Mouse (Mus musculus) embryonic facial prominence, embryonic 11.5 days (tissue): Measurements from ENCODE around the gene Spen. TPM values are rescaled to one million over a fixed set of nuclear protein-coding genes. Genes with fewer than 3 reads are reported as not detected.

ENCODE experiments used
- ATAC-seq: fragments of 200-750 bp; cut with Nextera tagmentation; replicated peaks from 2 replicates; pipeline ENCODE4 v1.8.0; 2017; ENCODE audit warnings: low read depth; ENCODE audit not compliant: insufficient number of reproducible peaks, low FRiP score, low TSS enrichment
- DNase-seq: peaks from one replicate; pipeline ENCODE4 v3.0.0-alpha.2; 2015; ENCODE audit warnings: low spot score
- H3K27ac ChIP-seq: fragments of 300-500 bp; sonication (generic); replicated peaks from 2 replicates; pipeline ENCODE4 v1.5.1; 2014; ENCODE audit warnings: mild to moderate bottlenecking, low read depth, low read length, control low read depth
- H3K27me3 ChIP-seq: fragments of 300-500 bp; sonication (generic); 2 replicates; pipeline ENCODE4 v1.6.1; 2014; ENCODE audit warnings: mild to moderate bottlenecking, low read length, moderate library complexity, mixed read lengths; ENCODE audit not compliant: control insufficient read depth, insufficient read depth
- H3K36me3 ChIP-seq: fragments of 300-500 bp; sonication (generic); replicated peaks from 2 replicates; pipeline ENCODE4 v1.6.1; 2014; ENCODE audit warnings: low read depth, mild to moderate bottlenecking, low read length, moderate library complexity, mixed read lengths; ENCODE audit not compliant: control insufficient read depth, insufficient read depth
- H3K4me1 ChIP-seq: fragments of 300-500 bp; sonication (generic); 2 replicates; pipeline ENCODE4 v1.6.1; 2014; ENCODE audit warnings: low read length, mixed read lengths; ENCODE audit not compliant: control insufficient read depth, insufficient read depth
- H3K4me2 ChIP-seq: fragments of 300-500 bp; sonication (generic); 2 replicates; pipeline ENCODE4 v1.6.1; 2014; ENCODE audit warnings: low read depth, mild to moderate bottlenecking, control low read depth, low read length, moderate library complexity
- H3K4me3 ChIP-seq: fragments of 300-500 bp; sonication (generic); 2 replicates; pipeline ENCODE4 v1.5.1; 2014; ENCODE audit warnings: low read depth, low read length, control low read depth
- H3K9ac ChIP-seq: fragments of 300-500 bp; sonication (generic); replicated peaks from 2 replicates; pipeline ENCODE4 v1.6.1; 2014; ENCODE audit warnings: mild to moderate bottlenecking, control low read depth, low read length
- H3K9me3 ChIP-seq: fragments of 300-500 bp; sonication (generic); replicated peaks from 2 replicates; pipeline ENCODE4 v1.6.1; 2016; ENCODE audit warnings: mild to moderate bottlenecking, low read length, inconsistent platforms, mixed read lengths; ENCODE audit not compliant: control insufficient read depth
- WGBS: fragments of 180-500 bp; shearing (Covaris S2); extraction: QIAGEN DNeasy Blood & Tissue Kit; methylation state at CpG from one replicate; pipeline ENCODE4 v1.1.7; 2014; 5-methylcytosine and 5-hydroxymethylcytosine counted together
- polyA plus RNA-seq: library from polyadenylated mRNA; unstranded; fragments of >200 nt; fragmentation: Nextera tagmentation; extraction: Ambion mirVana; gene quantifications from 2 replicates; pipeline ENCODE4 v1.2.1, GENCODE M21; 2014

Spen gene
- polyA plus RNA-seq, 1 experiment from 2014 or later, result 11.0 TPM

DNA sequence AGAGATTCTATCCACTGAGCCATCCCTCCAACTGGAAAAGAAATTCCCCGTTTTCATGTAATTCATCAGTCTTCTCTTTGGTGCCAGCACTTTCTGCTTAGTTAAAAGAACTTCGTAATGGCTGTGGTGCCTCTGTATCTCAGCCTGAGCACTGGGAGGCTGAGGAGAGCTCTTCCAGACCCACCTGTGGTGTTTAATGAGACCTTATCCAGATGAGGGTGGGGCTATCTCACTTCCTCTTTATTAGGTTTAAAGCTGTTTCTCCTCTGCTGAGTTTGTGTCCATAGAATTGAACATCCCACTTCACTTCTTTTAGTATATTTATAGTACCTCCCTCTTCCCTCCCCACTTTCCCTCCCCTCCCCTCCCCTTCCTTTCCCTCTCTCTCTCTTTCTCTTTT, 87.1 kb downstream of the Spen start:
- DNase-seq (no peak), ATAC-seq (no peak)
- Histone ChIP-seq H3K36me3 (peaks cover 5% of the 10 kb centered on the region), H3K27me3 (no peaks in the 10 kb centered on the region), H3K4me3 (no peak overlapping the region), H3K9me3 (no peaks in the 10 kb centered on the region), H3K4me2 (no peak overlapping the region), H3K27ac (no peak overlapping the region), H3K9ac (no peak overlapping the region), H3K4me1 (no peaks in the 10 kb centered on the region)
- WGBS, result 78% methylated on average over 2 of the region's 2 CpGs

DNA sequence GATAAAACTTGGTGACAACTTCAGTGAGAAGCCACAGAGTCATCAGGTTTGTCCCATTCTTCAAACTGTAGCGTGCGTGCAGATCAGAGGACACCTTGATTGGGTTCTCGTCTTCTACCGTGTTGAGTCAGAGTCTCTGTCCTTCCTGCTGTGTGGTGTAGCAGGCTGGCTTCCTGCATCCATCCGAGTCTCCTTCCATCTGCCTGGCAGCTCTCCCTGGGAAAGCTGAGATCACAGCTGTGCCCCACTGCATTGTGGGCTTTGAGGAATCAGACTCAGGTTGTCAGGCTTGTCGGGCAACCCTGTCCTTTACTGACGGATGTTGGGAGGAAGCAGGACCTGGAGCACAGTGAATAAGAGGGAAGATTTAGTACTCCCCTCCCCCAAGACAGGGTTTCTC, 92.2 kb downstream of the Spen start:
- no peak overlapping the region for H3K4me2 ChIP-seq
- peaks cover 2% of the 10 kb centered on the region; the same call in 1 of the 2 replicates for H3K4me1 ChIP-seq
- H3K9me3 ChIP-seq, result no peaks in the 10 kb centered on the region
- ATAC-seq (no peak), DNase-seq (no peak)
- no peaks in the 10 kb centered on the region for H3K27me3 ChIP-seq
- peaks cover 5% of the 10 kb centered on the region for H3K36me3 ChIP-seq
- H3K9ac ChIP-seq, result no peak overlapping the region
- H3K4me3 ChIP-seq, result no peak overlapping the region
- H3K27ac ChIP-seq, result no peak overlapping the region
- WGBS, result 74% methylated on average over 7 of the region's 7 CpGs

DNA sequence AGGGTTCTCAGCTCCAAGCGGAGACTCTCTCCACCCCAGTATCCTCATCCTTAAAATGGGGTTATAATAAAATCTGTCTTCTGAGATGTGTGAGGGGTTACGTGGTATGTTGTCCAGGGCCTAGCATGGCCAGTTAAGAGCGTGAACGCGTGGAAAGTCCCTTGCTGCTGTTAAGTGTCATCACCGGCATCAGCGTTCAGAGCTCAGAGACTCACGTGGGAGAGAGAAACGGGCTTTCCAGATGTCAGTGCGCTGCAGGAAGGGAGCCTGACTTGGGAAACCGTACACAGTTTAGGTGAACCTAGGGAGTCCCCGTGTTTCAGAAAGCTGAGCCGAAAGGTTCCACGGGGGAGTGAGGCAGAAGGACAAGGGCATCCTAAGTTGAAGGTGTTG, 93.1 kb downstream of the Spen start:
- Histone ChIP-seq H3K27me3 (no peaks in the 10 kb centered on the region), H3K9ac (peak overlapping the region; percentile 98), H3K9me3 (no peaks in the 10 kb centered on the region), H3K27ac (no peak overlapping the region), H3K4me1 (peaks cover 2% of the 10 kb centered on the region; the same call in 1 of the 2 replicates), H3K4me2 (peak overlapping the region; percentile 81), H3K4me3 (peak overlapping the region; percentile 100), H3K36me3 (peaks cover 4% of the 10 kb centered on the region)
- WGBS, result 16% methylated on average over 14 of the region's 14 CpGs
- DNase-seq (peak; percentile 20), ATAC-seq (no peak)

DNA sequence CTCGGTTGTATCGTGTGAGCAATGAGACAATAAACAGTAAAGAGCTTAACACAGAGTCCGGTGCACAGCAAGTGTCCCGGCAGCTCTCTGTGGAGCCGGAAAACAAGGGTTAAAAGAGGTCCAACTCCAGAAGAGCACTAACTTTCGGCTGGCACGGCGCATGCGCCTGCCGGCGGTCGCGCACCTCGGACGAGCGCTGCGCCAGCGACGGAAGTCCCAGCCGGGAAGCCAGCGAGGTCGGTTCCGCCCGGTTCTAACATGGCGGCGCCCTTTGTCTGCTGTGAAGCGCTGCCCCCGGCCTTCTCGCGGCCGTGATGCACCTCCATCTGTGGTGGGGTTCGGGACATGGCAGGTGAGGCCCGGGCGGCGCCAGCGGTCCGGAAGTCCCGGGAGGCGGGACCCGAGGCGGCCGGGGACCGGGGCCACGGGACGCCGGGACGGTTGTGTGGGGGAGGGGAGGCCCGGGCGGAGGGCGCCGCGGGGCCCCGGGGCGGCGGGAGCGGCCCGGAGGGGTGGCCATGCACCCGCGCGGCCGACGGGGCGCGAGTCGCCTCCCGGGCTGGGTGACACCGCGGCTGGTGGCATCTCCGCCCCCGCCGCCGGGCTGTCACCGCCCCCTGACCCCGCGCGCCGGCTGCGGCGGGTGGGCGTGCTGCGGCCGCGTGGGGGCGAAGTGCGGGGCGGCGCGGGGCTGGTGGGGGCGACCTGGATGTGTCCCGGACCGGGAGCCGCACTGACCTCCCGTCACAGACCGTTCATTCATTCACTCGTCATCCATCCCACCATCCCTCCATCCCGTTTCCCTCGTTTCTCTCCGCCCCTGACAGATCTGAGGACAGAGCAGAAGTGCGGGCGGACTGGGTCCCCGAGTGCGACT, 93.7 kb downstream of the Spen start, which contains the start of gene Zbtb17:
Zbtb17 (plus strand) TSS at position 204 of the 877 bp plus-strand sequence.
- WGBS, result under 1% methylated on average over 66 of the region's 102 CpGs
- H3K9me3 ChIP-seq, result no peaks in the 10 kb centered on the region

DNA sequence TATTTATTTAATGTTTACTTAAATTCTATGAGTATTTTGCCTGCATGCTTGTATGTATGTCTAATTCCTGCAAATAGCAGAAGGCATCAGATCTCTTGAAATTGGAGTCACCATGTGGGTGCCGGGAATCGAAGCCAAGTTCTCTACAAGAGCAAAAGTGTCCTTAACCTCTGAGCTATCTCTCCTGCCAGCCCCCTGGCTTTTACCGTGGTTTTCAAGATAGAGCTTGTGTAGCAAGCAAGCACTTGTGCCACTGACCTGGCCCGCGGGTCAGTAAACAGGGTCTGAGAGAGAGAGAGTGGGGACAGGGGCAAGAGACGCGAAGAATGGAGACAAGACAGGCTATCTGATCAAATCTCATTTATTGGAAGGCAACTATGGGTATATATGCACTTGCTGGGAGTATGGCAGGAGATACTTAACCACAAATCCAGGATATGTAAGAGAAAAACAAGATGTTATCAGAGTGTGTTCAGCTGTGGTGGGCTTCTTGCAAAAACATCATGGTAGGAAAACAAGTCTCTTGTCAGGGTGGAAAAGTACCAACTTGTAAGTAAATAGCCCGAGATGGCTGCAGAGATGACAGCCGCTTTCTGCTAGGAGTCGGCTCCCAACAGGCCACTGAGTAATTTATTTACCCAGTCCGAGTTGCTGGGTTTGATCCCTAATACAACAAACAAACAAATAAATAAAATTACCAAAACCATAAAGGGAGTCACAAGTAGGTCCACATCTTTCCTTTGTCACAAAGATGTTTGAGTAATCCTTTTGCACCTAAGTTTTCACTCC, 94.6 kb downstream of the Spen start:
- H3K9ac ChIP-seq, result peak overlapping the region; percentile 98
- H3K36me3 ChIP-seq, result no peaks in the 10 kb centered on the region; the same call in none of the 2 replicates
- H3K9me3 ChIP-seq, result no peaks in the 10 kb centered on the region
- no peaks in the 10 kb centered on the region for H3K27me3 ChIP-seq
- DNase-seq (no peak), ATAC-seq (0 out of 2 replicates have a peak, but pooled peaks have one; percentile 1)
- WGBS, result 50% methylated on average over 11 of the region's 11 CpGs
- H3K4me1 ChIP-seq, result peaks cover 2% of the 10 kb centered on the region; the same call in 1 of the 2 replicates
- H3K27ac ChIP-seq, result no peak overlapping the region
- H3K4me2 ChIP-seq, result peak overlapping the region; percentile 29
- peak overlapping the region; percentile 100 for H3K4me3 ChIP-seq

More for the DNA sequence above, 93.7 kb downstream of the Spen start, which contains the start of gene Zbtb17:
- Histone ChIP-seq H3K4me1 (peaks cover 2% of the 10 kb centered on the region; the same call in 1 of the 2 replicates), H3K27me3 (no peaks in the 10 kb centered on the region), H3K9ac (peak within 1 kb of the TSS; percentile 98), H3K4me2 (peak within 1 kb of the TSS; percentile 81), H3K36me3 (peaks cover 3% of the 10 kb centered on the region), H3K4me3 (peak within 1 kb of the TSS; percentile 100), H3K27ac (peak within 1 kb of the TSS; percentile 82)
- DNase-seq, result peak; percentile 95
- peak; percentile 80 for ATAC-seq

DNA sequence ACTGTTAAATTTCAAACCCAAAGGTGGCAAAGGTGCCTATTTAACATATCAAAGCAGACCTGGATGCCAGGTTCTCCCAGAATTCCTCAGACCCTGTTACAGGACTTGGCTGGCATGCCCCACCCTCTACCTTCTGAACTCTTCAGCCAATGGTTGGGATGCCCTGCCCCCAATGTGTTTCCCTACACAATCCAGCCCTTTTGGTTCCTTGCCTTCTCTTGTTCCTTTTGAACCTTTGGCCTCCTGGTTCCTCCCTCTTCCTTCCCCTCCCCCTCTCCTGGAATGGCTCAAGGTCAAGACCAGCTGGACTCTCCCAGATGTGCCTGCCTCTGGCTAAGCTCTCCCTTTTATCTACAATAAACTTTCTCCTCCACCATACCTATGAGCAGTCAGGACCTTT, 97.5 kb downstream of the Spen start:
- Histone ChIP-seq H3K4me3 (no peak overlapping the region), H3K4me2 (no peak overlapping the region), H3K4me1 (peaks cover 2% of the 10 kb centered on the region; the same call in 1 of the 2 replicates), H3K27me3 (no peaks in the 10 kb centered on the region), H3K9me3 (no peaks in the 10 kb centered on the region), H3K36me3 (no peaks in the 10 kb centered on the region), H3K27ac (no peak overlapping the region), H3K9ac (no peak overlapping the region)
- DNase-seq (no peak), ATAC-seq (no peak)

DNA sequence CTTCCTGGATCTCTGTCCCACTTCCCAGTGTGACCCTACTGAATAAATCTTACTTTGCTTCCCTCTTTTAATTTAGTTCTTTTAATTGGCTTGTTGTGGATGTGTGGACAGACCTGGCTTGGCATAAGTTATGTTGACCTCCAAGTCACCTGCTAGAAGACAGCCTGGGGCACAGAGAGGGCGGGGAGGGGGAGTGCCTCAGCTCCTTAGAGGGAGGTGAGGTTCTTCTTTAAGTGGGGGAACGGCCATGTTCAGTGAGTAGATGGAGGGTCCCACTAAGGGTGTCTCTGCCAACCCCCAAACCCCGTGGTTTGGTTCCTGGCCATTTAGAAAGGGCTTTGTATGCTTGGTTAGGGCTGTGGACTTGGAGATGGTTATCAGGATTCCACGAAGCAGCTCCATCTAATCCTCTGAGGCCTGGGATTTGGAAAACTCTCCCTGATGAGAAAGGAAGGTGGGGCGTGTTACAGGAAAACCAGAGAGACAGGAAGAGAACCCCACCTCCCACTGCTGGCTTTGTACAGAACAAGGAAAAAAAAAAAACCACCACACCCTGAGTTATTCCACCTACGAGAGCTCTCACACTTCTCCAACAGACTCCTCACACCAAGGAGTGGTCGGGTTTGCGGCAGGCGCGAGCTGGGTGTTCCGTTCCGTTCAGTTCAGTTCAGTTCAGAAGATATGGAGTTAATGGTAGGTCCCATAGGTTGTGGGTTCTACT, 99.2 kb downstream of the Spen start:
- Histone ChIP-seq H3K36me3 (no peaks in the 10 kb centered on the region), H3K4me3 (no peak overlapping the region), H3K4me2 (no peak overlapping the region), H3K9me3 (no peaks in the 10 kb centered on the region), H3K4me1 (no peaks in the 10 kb centered on the region), H3K9ac (no peak overlapping the region), H3K27ac (no peak overlapping the region), H3K27me3 (no peaks in the 10 kb centered on the region)
- no peak for DNase-seq
- 82% methylated on average over 12 of the region's 12 CpGs for WGBS
- ATAC-seq, result no peak
